Mouse (Mus musculus) midbrain, embryonic 11.5 days (tissue): ENCODE data around the gene Rpl13a. TPM values are rescaled to one million over a fixed set of nuclear protein-coding genes. Genes with fewer than 3 reads are reported as not detected.
A peak's percentile ranks its signal among the peaks of the same experiment; 100 is the strongest.

Experiments used
- ATAC-seq: fragments of 200-750 bp; cut with Nextera tagmentation; 2 replicates; pipeline ENCODE4 v1.8.0; 2017; ENCODE audit warnings: moderate TSS enrichment, moderate library complexity; ENCODE audit not compliant: low FRiP score
- DNase-seq: peaks from one replicate; pipeline ENCODE4 v3.0.0; 2015; ENCODE audit warnings: low spot score; ENCODE audit errors: missing footprints
- H3K27ac ChIP-seq: fragments of 300-500 bp; sonication (generic); 2 replicates; pipeline ENCODE4 v1.5.1; 2014; ENCODE audit warnings: low read depth, low read length
- H3K27me3 ChIP-seq: fragments of 300-500 bp; sonication (generic); 2 replicates; pipeline ENCODE4 v1.6.1; 2014; ENCODE audit warnings: mild to moderate bottlenecking, low read length, moderate library complexity, mixed read lengths; ENCODE audit not compliant: control insufficient read depth, insufficient read depth
- H3K36me3 ChIP-seq: fragments of 300-500 bp; sonication (generic); 2 replicates; pipeline ENCODE4 v1.6.1; 2014; ENCODE audit warnings: mild to moderate bottlenecking, low read length, moderate library complexity, mixed read lengths; ENCODE audit not compliant: control insufficient read depth, insufficient read depth
- H3K4me1 ChIP-seq: fragments of 300-500 bp; sonication (generic); 2 replicates; pipeline ENCODE4 v1.6.1; 2014; ENCODE audit warnings: low read length; ENCODE audit not compliant: control insufficient read depth, insufficient read depth
- H3K4me2 ChIP-seq: fragments of 300-500 bp; sonication (generic); 2 replicates; pipeline ENCODE4 v1.6.1; 2014; ENCODE audit warnings: mild to moderate bottlenecking, moderate library complexity
- H3K4me3 ChIP-seq: fragments of 300-500 bp; sonication (generic); 2 replicates; pipeline ENCODE4 v1.5.1; 2014; ENCODE audit warnings: low read depth, low read length
- H3K9ac ChIP-seq: fragments of 300-500 bp; sonication (generic); 2 replicates; pipeline ENCODE4 v1.6.1; 2014; ENCODE audit warnings: low read length
- H3K9me3 ChIP-seq: fragments of 300-500 bp; sonication (generic); 2 replicates; pipeline ENCODE4 v1.6.1; 2016; ENCODE audit warnings: low read length; ENCODE audit not compliant: control insufficient read depth
- WGBS: fragments of 180-500 bp; shearing (Covaris S2); extraction: QIAGEN DNeasy Blood & Tissue Kit; methylation state at CpG from one replicate; pipeline ENCODE4 v1.1.7; 2014; 5-methylcytosine and 5-hydroxymethylcytosine counted together
- polyA plus RNA-seq: library from polyadenylated mRNA; unstranded; fragments of >200 nt; fragmentation: Nextera tagmentation; extraction: Ambion mirVana; gene quantifications from 2 replicates; pipeline ENCODE4 v1.2.1, GENCODE M21; 2014

Gene Rpl13a
- polyA plus RNA-seq, 1 experiment from 2014 or later = 1,290 TPM

- 17% methylated on average over 7 of the region's 7 CpGs for WGBS
- no peaks in the 10 kb centered on the region for H3K27me3 ChIP-seq
- peaks cover 33% of the 10 kb centered on the region for H3K4me1 ChIP-seq
- peak; percentile 94 for DNase-seq
- H3K4me3 ChIP-seq = no peak overlapping the region
- H3K27ac ChIP-seq = peak overlapping the region; percentile 41
- H3K9me3 ChIP-seq = no peaks in the 10 kb centered on the region
- no peak overlapping the region for H3K9ac ChIP-seq
- no peak for ATAC-seq
- H3K36me3 ChIP-seq = peaks cover 48% of the 10 kb centered on the region
- peak overlapping the region; percentile 20; the same call in 1 of the 2 replicates for H3K4me2 ChIP-seq
These were observed 3.4 kb downstream of the Rpl13a start for GRCm38 (mm10) chr7:45125144-45125600.

- H3K4me1 ChIP-seq = peaks cover 29% of the 10 kb centered on the region
- peak; percentile 99 for DNase-seq
- H3K9me3 ChIP-seq = no peaks in the 10 kb centered on the region
- H3K9ac ChIP-seq = peak within 1 kb of the TSS; percentile 88
- peak within 1 kb of the TSS; percentile 88 for H3K4me2 ChIP-seq
- 1% methylated on average over 59 of the region's 59 CpGs for WGBS
- peak within 1 kb of the TSS; percentile 66 for H3K4me3 ChIP-seq
- peak within 1 kb of the TSS; percentile 55 for H3K27ac ChIP-seq
- peak; percentile 87 for ATAC-seq
- no peaks in the 10 kb centered on the region for H3K27me3 ChIP-seq
- H3K36me3 ChIP-seq = peaks cover 52% of the 10 kb centered on the region
These were observed 4.1 kb downstream of the Rpl13a start, which contains the start of gene Rps11 for GRCm38 (mm10) chr7:45124224-45125143. Rps11 (minus strand) TSS chr7:45124439.

GRCm38 (mm10) chr7:45123186-45123570 is 5.4 kb downstream of the Rpl13a start:
- peak overlapping the region; percentile 88 for H3K9ac ChIP-seq
- H3K9me3 ChIP-seq = no peaks in the 10 kb centered on the region
- WGBS = 27% methylated on average over 12 of the region's 12 CpGs
- no peak for ATAC-seq
- no peak overlapping the region for H3K27ac ChIP-seq
- peaks cover 52% of the 10 kb centered on the region for H3K36me3 ChIP-seq
- H3K4me2 ChIP-seq = peak overlapping the region; percentile 88
- peaks cover 25% of the 10 kb centered on the region for H3K4me1 ChIP-seq
- DNase-seq = no peak
- peak overlapping the region; percentile 66 for H3K4me3 ChIP-seq
- no peaks in the 10 kb centered on the region for H3K27me3 ChIP-seq

- H3K27ac ChIP-seq = no peak overlapping the region
- 88% methylated on average over 15 of the region's 15 CpGs for WGBS
- H3K9me3 ChIP-seq = no peaks in the 10 kb centered on the region
- H3K36me3 ChIP-seq = peaks cover 52% of the 10 kb centered on the region
- no peak for ATAC-seq
- DNase-seq = no peak
- peak overlapping the region; percentile 66 for H3K4me3 ChIP-seq
- H3K9ac ChIP-seq = peak overlapping the region; percentile 88
- peaks cover 25% of the 10 kb centered on the region for H3K4me1 ChIP-seq
- no peaks in the 10 kb centered on the region for H3K27me3 ChIP-seq
- H3K4me2 ChIP-seq = peak overlapping the region; percentile 88
These were observed 5.9 kb downstream of the Rpl13a start for GRCm38 (mm10) chr7:45122561-45123185.

- no peak overlapping the region for H3K4me3 ChIP-seq
- DNase-seq (no peak), ATAC-seq (no peak)
- peaks cover 20% of the 10 kb centered on the region for H3K4me1 ChIP-seq
- no peak overlapping the region for H3K4me2 ChIP-seq
- no peak overlapping the region for H3K9ac ChIP-seq
- peaks cover 46% of the 10 kb centered on the region for H3K36me3 ChIP-seq
- H3K9me3 ChIP-seq = no peaks in the 10 kb centered on the region
- no peak overlapping the region for H3K27ac ChIP-seq
- H3K27me3 ChIP-seq = no peaks in the 10 kb centered on the region
These were observed 6.6 kb downstream of the Rpl13a start for GRCm38 (mm10) chr7:45121966-45122365.

- no peak overlapping the region for H3K4me3 ChIP-seq
These were observed 7.2 kb downstream of the Rpl13a start for GRCm38 (mm10) chr7:45121404-45121803.

GRCm38 (mm10) chr7:45119780-45120709 is 8.5 kb downstream of the Rpl13a start:
- H3K4me2 ChIP-seq = no peak overlapping the region
- H3K27ac ChIP-seq = no peak overlapping the region
- ATAC-seq (no peak), DNase-seq (no peak)
- H3K9ac ChIP-seq = no peak overlapping the region
- H3K4me3 ChIP-seq = no peak overlapping the region
- H3K27me3 ChIP-seq = no peaks in the 10 kb centered on the region
- peaks cover 9% of the 10 kb centered on the region for H3K4me1 ChIP-seq
- peaks cover 27% of the 10 kb centered on the region for H3K36me3 ChIP-seq
- no peaks in the 10 kb centered on the region for H3K9me3 ChIP-seq
- WGBS = 80% methylated on average over 5 of the region's 5 CpGs

More at GRCm38 (mm10) chr7:45121404-45121803, 7.2 kb downstream of the Rpl13a start:
- DNase-seq = no peak
- Histone ChIP-seq H3K4me2 (no peak overlapping the region), H3K4me1 (peaks cover 14% of the 10 kb centered on the region), H3K36me3 (peaks cover 40% of the 10 kb centered on the region), H3K9ac (no peak overlapping the region), H3K27me3 (no peaks in the 10 kb centered on the region), H3K9me3 (no peaks in the 10 kb centered on the region), H3K27ac (no peak overlapping the region)
- WGBS = 84% methylated on average over 8 of the region's 8 CpGs
- no peak for ATAC-seq

- Histone ChIP-seq H3K27me3 (no peaks in the 10 kb centered on the region), H3K4me3 (no peak overlapping the region), H3K27ac (no peak overlapping the region), H3K36me3 (peaks cover 27% of the 10 kb centered on the region), H3K4me2 (no peak overlapping the region), H3K9me3 (no peaks in the 10 kb centered on the region), H3K9ac (no peak overlapping the region), H3K4me1 (peaks cover 7% of the 10 kb centered on the region)
- WGBS = 87% methylated on average over 6 of the region's 6 CpGs
- DNase-seq (no peak), ATAC-seq (no peak)
These were observed 10.2 kb downstream of the Rpl13a start for GRCm38 (mm10) chr7:45118336-45118735.
